Mouse (Mus musculus) heart, embryonic 11.5 days (tissue): ENCODE results near the gene Crybb1. TPM values are rescaled to one million over a fixed set of nuclear protein-coding genes. Genes with fewer than 3 reads are reported as not detected.

Source experiments
- ATAC-seq: fragments of 200-750 bp; cut with Nextera tagmentation; replicated peaks from 2 replicates; pipeline ENCODE4 v1.8.0; 2017; ENCODE audit warnings: moderate library complexity; ENCODE audit not compliant: insufficient number of reproducible peaks, low FRiP score, low TSS enrichment
- H3K27ac ChIP-seq: fragments of 300-500 bp; sonication (generic); 2 replicates; pipeline ENCODE4 v1.5.1; 2014; ENCODE audit warnings: mild to moderate bottlenecking, low read depth, low read length
- H3K27me3 ChIP-seq: fragments of 300-500 bp; sonication (generic); 2 replicates; pipeline ENCODE4 v1.6.1; 2014; ENCODE audit warnings: mild to moderate bottlenecking, low read length, mixed read lengths; ENCODE audit not compliant: control insufficient read depth, insufficient read depth
- H3K36me3 ChIP-seq: fragments of 300-500 bp; sonication (generic); 2 replicates; pipeline ENCODE4 v1.6.1; 2014; ENCODE audit warnings: mild to moderate bottlenecking, low read length, moderate library complexity, mixed read lengths; ENCODE audit not compliant: control insufficient read depth, insufficient read depth
- H3K4me1 ChIP-seq: fragments of 300-500 bp; sonication (generic); 2 replicates; pipeline ENCODE4 v1.6.1; 2014; ENCODE audit warnings: low read length; ENCODE audit not compliant: control insufficient read depth, insufficient read depth
- H3K4me2 ChIP-seq: fragments of 300-500 bp; sonication (generic); 2 replicates; pipeline ENCODE4 v1.6.1; 2014; ENCODE audit warnings: mild to moderate bottlenecking, moderate library complexity
- H3K4me3 ChIP-seq: fragments of 300-500 bp; sonication (generic); 2 replicates; pipeline ENCODE4 v1.5.1; 2014; ENCODE audit warnings: low read depth, low read length
- H3K9ac ChIP-seq: fragments of 300-500 bp; sonication (generic); 2 replicates; pipeline ENCODE4 v1.6.1; 2014; ENCODE audit warnings: mild to moderate bottlenecking, low read depth, low read length, moderate library complexity
- H3K9me3 ChIP-seq: fragments of 300-500 bp; sonication (generic); replicated peaks from 2 replicates; pipeline ENCODE4 v1.6.1; 2016; ENCODE audit warnings: low read length; ENCODE audit not compliant: control insufficient read depth
- WGBS: fragments of 180-500 bp; shearing (Covaris S2); extraction: QIAGEN DNeasy Blood & Tissue Kit; methylation state at CpG from one replicate; pipeline ENCODE4 v1.1.7; 2014; ENCODE audit not compliant: insufficient replicate concordance; 5-methylcytosine and 5-hydroxymethylcytosine counted together
- polyA plus RNA-seq: library from polyadenylated mRNA; unstranded; fragments of >200 nt; fragmentation: Nextera tagmentation; extraction: Ambion mirVana; gene quantifications from 2 replicates; pipeline ENCODE4 v1.2.1, GENCODE M21; 2014

Gene Crybb1
- polyA plus RNA-seq, 1 experiment from 2014 or later, result not detected

DNA sequence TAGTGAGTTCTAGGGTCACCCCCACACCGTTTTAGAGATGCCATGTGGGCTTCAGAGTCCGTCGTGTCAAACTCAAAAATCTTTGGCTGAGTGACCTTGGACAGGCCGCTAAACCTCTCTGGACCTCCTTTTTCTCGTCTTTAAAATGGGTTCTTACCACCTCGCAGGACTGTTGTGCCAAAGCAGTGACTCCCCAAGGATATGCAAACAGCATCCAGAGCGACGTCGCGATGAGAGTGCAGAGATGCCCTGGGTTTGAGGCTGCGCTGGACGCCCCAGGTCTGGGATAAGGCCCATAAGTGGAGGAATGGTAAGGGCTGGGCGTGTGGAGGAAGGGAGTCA, 27.7 kb upstream of the Crybb1 start:
- WGBS, result 4% methylated on average over 13 of the region's 13 CpGs
- Histone ChIP-seq H3K4me1 (peaks cover 13% of the 10 kb centered on the region), H3K9ac (no peak overlapping the region), H3K4me2 (peak overlapping the region; percentile 53), H3K27ac (no peak overlapping the region), H3K27me3 (peaks cover 78% of the 10 kb centered on the region), H3K9me3 (no peaks in the 10 kb centered on the region), H3K36me3 (no peaks in the 10 kb centered on the region), H3K4me3 (no peak overlapping the region; the same call in 1 of the 2 replicates)
- ATAC-seq, result no peak

DNA sequence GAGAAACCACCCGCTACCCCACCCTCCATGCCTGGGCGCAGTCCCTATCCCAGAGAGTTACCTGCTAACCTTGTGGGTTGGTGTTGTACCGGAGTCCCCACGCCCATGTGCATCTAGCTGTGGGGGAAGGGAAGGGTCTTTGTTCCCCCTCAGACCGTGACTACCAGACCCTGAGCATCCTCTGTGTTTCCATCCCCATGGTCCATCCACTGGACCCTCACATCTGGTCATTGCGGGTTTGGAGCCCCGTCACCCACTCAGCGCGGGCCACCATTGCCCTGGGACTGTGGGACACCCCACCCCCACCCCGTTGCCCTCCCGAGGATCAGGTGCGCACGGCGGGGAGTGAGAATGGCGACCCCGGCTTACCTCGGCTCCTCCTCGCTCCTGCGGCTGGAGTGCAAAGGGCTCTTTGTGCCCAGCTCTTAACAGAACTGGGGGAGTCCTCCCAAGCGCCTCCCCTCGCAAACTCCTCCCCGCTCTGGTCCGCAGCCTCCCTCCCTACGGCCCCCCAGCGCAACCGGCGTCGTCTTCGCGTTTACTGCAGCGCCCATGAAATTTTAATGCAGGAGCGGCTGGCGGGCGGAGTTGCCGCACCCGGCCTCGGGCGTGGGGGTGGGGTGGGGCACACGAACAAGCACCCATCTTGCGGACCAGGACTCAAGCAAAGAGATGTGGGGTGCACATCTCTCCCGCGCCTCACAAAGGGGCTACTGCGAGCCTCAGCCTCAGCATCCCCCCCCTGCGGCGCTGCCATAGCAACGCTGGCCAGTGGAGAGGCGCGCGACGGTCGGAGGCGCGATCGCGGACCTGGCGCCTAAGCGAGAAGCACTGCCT, 27.2 kb upstream of the Crybb1 start:
- no peak overlapping the region for H3K9ac ChIP-seq
- peaks cover 78% of the 10 kb centered on the region for H3K27me3 ChIP-seq
- H3K4me2 ChIP-seq, result peak overlapping the region; percentile 53
- no peak for ATAC-seq
- no peaks in the 10 kb centered on the region for H3K9me3 ChIP-seq
- H3K36me3 ChIP-seq, result no peaks in the 10 kb centered on the region
- under 1% methylated on average over 57 of the region's 57 CpGs for WGBS
- peaks cover 13% of the 10 kb centered on the region for H3K4me1 ChIP-seq
- peak overlapping the region; percentile 38 for H3K4me3 ChIP-seq
- H3K27ac ChIP-seq, result no peak overlapping the region

DNA sequence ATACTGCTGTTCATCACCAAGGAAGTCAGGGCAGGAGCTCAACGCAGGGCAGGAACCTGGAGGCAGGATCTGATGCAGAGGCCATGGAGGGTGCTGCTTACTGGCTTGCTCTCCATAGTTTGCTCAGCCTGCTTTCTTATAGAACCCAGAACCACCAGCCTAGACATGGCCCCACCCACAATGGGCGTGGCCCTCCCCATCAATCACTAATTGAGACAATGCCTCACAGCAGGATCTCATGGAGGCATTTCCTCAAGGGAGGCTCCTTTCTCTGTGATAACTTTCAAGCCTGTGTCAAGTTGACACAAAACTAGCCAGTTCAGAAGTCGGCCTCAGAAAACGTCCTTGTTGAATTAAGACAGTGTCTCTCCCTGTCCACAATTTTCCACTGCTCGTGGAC, 19.8 kb upstream of the Crybb1 start:
- no peaks in the 10 kb centered on the region for H3K4me1 ChIP-seq
- H3K27ac ChIP-seq, result no peak overlapping the region
- H3K4me3 ChIP-seq, result no peak overlapping the region
- H3K4me2 ChIP-seq, result no peak overlapping the region
- no peaks in the 10 kb centered on the region for H3K36me3 ChIP-seq
- H3K9ac ChIP-seq, result no peak overlapping the region
- H3K27me3 ChIP-seq, result peaks cover 47% of the 10 kb centered on the region
- H3K9me3 ChIP-seq, result no peaks in the 10 kb centered on the region
- 62% methylated on average over 5 of the region's 5 CpGs for WGBS
- no peak for ATAC-seq

DNA sequence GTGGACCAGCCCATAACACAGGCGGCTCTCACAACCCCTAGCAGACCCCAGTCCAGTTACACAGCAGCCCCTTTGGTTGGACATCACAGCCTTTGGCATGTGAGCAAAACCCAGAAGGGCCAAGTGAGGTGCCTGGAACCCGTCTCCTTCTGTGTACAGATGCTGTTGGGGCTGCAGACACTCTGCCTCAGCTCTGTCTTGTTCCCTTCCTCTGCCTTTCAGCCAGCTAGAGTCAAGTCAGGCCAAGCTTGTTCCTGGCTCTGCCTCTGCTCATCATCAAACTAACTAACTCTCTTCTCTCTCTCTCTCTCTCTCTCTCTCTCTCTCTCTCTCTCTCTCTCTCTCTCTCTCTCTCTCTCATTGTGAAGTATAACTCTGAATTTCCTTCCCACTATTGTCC, 19.0 kb upstream of the Crybb1 start:
- H3K36me3 ChIP-seq, result no peaks in the 10 kb centered on the region
- H3K9me3 ChIP-seq, result no peaks in the 10 kb centered on the region
- no peaks in the 10 kb centered on the region for H3K4me1 ChIP-seq
- peaks cover 39% of the 10 kb centered on the region for H3K27me3 ChIP-seq
- no peak overlapping the region for H3K4me3 ChIP-seq
- H3K4me2 ChIP-seq, result no peak overlapping the region
- H3K9ac ChIP-seq, result no peak overlapping the region
- no peak overlapping the region for H3K27ac ChIP-seq
- no peak for ATAC-seq
- WGBS, result 63% methylated on average over 2 of the region's 2 CpGs

DNA sequence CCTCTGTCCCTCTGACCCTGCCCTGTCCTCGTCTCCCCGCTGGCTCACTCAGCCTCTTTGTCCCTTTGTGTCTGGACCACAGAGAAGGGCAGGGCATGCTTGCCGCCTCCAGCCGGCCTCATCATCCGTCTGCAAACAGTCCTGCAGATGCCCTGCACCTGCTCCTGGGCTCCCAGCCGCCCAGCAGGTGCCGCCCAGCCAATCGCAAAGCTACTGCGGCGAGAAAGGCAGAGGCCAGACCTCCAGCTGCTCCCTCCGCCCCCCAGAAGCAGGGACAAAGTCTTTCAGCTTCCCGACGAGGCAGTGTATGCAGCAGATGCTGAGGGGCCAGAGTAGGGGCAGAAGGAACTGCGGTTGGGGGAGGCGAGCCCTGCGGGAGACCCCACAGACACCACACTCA, 18.2 kb upstream of the Crybb1 start:
- H3K4me2 ChIP-seq, result 0 out of 2 replicates have a peak overlapping the region, but pooled peaks have one; percentile 14
- no peak for ATAC-seq
- H3K4me3 ChIP-seq, result no peak overlapping the region
- peaks cover 36% of the 10 kb centered on the region for H3K27me3 ChIP-seq
- H3K4me1 ChIP-seq, result no peaks in the 10 kb centered on the region
- no peaks in the 10 kb centered on the region for H3K9me3 ChIP-seq
- no peaks in the 10 kb centered on the region for H3K36me3 ChIP-seq
- H3K27ac ChIP-seq, result no peak overlapping the region
- 10% methylated on average over 16 of the region's 16 CpGs for WGBS
- H3K9ac ChIP-seq, result 0 out of 2 replicates have a peak overlapping the region, but pooled peaks have one; percentile 16

DNA sequence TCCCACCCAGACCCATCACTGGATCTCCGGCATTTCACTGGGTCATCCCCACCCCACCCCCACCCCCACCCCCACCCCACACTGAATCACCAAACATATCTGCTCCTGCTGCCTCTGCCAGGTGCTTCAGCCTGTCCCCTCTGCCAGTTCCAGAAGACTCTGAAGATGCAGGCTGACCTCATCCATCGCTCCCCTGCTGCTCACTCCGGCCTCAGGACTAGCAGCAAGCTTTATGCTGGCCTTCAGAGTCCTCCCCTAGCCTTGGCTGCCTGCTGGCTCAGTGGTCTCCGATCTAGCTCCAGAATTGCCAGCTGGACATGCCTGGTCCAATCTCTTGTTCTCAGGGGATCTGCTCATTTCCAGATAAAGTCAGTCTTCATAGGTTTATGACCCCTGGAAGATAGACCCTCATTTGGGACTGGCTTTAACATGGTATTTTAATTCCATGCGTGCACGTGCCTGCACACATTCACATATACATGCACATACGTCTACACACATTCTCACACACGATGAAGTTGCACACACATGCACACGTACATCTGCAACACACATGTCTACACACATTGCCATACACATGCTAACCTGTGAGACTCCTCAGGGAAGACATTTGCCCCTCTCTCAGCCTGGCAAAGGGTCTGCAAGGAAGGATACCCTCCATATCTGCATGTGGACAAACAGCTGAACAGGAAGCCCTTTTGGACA, 17.6 kb upstream of the Crybb1 start:
- Histone ChIP-seq H3K36me3 (no peaks in the 10 kb centered on the region), H3K4me3 (no peak overlapping the region), H3K4me2 (no peak overlapping the region), H3K4me1 (no peaks in the 10 kb centered on the region), H3K27ac (no peak overlapping the region), H3K9me3 (no peaks in the 10 kb centered on the region), H3K9ac (no peak overlapping the region), H3K27me3 (peaks cover 36% of the 10 kb centered on the region)
- ATAC-seq, result no peak
- 53% methylated on average over 9 of the region's 9 CpGs for WGBS

DNA sequence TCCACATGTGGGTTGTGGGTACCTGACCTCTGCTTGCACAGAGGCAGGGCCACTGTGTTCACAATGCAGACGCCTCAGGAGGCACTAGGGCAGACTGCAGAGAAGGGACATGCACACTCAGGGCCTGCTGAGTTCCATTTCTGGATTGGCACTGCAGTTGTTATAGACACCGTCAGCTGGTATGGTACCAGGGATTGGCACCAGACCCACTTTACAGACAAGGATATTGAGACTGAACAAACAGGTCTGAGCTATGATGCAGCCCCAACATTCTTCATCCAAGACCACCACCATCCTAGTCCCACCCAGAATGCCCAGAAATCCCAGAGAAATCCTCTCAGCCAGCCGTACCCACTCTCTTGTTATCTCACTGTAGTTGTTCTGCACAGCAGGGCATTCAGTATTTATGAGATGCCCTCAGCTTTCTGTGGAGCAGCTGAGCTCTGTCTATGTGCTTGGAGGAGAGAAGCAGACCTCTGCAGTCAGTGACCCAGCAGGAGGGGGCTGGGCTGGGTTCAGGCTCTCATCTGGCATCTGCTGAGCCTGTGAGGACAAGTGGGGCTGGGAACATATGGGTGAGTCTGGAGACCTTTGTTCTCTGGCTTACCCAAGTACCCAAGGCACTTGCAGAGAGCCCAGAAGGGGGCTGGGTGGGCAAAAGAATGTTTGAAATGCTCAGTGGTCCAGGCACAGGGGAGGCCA, 16.7 kb upstream of the Crybb1 start:
- Histone ChIP-seq H3K9ac (no peak overlapping the region), H3K4me3 (no peak overlapping the region), H3K4me1 (0 out of 2 replicates have a peak, but pooled peaks cover under 1% of the 10 kb centered on the region), H3K27ac (no peak overlapping the region), H3K27me3 (peaks cover 36% of the 10 kb centered on the region), H3K36me3 (no peaks in the 10 kb centered on the region), H3K9me3 (no peaks in the 10 kb centered on the region), H3K4me2 (no peak overlapping the region)
- no peak for ATAC-seq
- WGBS, result 64% methylated on average over 3 of the region's 3 CpGs

DNA sequence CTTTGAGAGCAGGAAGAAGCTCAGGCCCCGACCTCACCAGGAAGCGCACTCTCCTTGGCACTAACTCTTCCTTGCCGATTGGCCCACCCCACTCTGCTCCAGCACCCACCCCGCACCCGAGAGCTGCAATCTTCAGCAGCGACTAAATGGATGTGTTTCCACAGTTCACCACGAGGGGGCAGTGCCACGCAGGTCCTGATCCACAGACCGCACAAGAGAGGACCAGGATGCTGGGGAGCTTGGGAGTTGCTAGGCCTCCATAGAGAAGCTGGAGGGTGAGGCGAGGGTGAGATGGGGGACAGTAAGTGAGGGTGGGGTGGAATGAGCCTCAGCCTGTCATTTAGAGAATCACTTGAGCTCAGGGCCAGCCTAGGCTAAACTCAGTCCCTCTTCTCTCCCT, 14.9 kb upstream of the Crybb1 start:
- ATAC-seq, result peak; percentile 45; the same call in 1 of the 2 replicates
- Histone ChIP-seq H3K4me1 (0 out of 2 replicates have a peak, but pooled peaks cover 8% of the 10 kb centered on the region), H3K4me2 (peak overlapping the region; percentile 21), H3K9me3 (no peaks in the 10 kb centered on the region), H3K27me3 (peaks cover 33% of the 10 kb centered on the region), H3K36me3 (no peaks in the 10 kb centered on the region), H3K9ac (no peak overlapping the region), H3K27ac (no peak overlapping the region), H3K4me3 (no peak overlapping the region)
- WGBS, result 2% methylated on average over 10 of the region's 10 CpGs
